Mouse (Mus musculus): ENCODE measurements around the gene Klc1.

Gene Klc1

GRCm38 (mm10) chr12:111813766-111814617 is 55.3 kb downstream of the Klc1 start, which contains the start of the genes Xrcc3 and Zfyve21:
Gene Xrcc3, minus strand, starts transcription at chr12:111813873.
Gene Zfyve21, plus strand, starts transcription at chr12:111814170.
- DNase-seq (ENCODE audit: inconsistent ontology term) = peak; percentile 100

GRCm38 (mm10) chr12:111814769-111815762 is 56.4 kb downstream of the Klc1 start:
- peak; percentile 20 for DNase-seq (ENCODE audit: inconsistent ontology term)

- DNase-seq (ENCODE audit: inconsistent ontology term) = no peak
Measured at GRCm38 (mm10) chr12:111816528-111816927, 57.9 kb downstream of the Klc1 start.

GRCm38 (mm10) chr12:111816967-111817366 is 58.3 kb downstream of the Klc1 start:
- DNase-seq (ENCODE audit: inconsistent ontology term) = no peak

GRCm38 (mm10) chr12:111817991-111818390 is 59.3 kb downstream of the Klc1 start:
- no peak for DNase-seq (ENCODE audit: inconsistent ontology term)

GRCm38 (mm10) chr12:111819936-111820335 is 61.3 kb downstream of the Klc1 start:
- DNase-seq (ENCODE audit: inconsistent ontology term) = no peak

- no peak for DNase-seq (ENCODE audit: inconsistent ontology term)
Measured at GRCm38 (mm10) chr12:111820708-111821107, 62.1 kb downstream of the Klc1 start.

- DNase-seq (ENCODE audit: inconsistent ontology term) = no peak
Measured at GRCm38 (mm10) chr12:111821931-111822330, 63.3 kb downstream of the Klc1 start.

- DNase-seq (ENCODE audit: inconsistent ontology term) = no peak
Measured at GRCm38 (mm10) chr12:111827556-111827955, 68.9 kb downstream of the Klc1 start.

GRCm38 (mm10) chr12:111829447-111829846 is 70.8 kb downstream of the Klc1 start:
- DNase-seq (ENCODE audit: inconsistent ontology term) = no peak

GRCm38 (mm10) chr12:111829954-111830353 is 71.3 kb downstream of the Klc1 start:
- no peak for DNase-seq (ENCODE audit: inconsistent ontology term)

GRCm38 (mm10) chr12:111830375-111830774 is 71.7 kb downstream of the Klc1 start:
- no peak for DNase-seq (ENCODE audit: inconsistent ontology term)

GRCm38 (mm10) chr12:111832643-111833042 is 74.0 kb downstream of the Klc1 start:
- no peak for DNase-seq (ENCODE audit: inconsistent ontology term)

- DNase-seq (ENCODE audit: inconsistent ontology term) = no peak
Measured at GRCm38 (mm10) chr12:111833457-111833856, 74.8 kb downstream of the Klc1 start.

GRCm38 (mm10) chr12:111842565-111843433 is 84.2 kb downstream of the Klc1 start:
- no peak for DNase-seq (ENCODE audit: inconsistent ontology term)

- no peak for DNase-seq (ENCODE audit: inconsistent ontology term)
Measured at GRCm38 (mm10) chr12:111843470-111843869, 84.8 kb downstream of the Klc1 start.

- DNase-seq (ENCODE audit: inconsistent ontology term) = no peak
Measured at GRCm38 (mm10) chr12:111845953-111846352, 87.3 kb downstream of the Klc1 start.

- DNase-seq (ENCODE audit: inconsistent ontology term) = no peak
Measured at GRCm38 (mm10) chr12:111846815-111847214, 88.2 kb downstream of the Klc1 start.

- DNase-seq (ENCODE audit: inconsistent ontology term) = peak; percentile 33
Measured at GRCm38 (mm10) chr12:111848300-111848798, 89.7 kb downstream of the Klc1 start.

GRCm38 (mm10) chr12:111851235-111851634 is 92.6 kb downstream of the Klc1 start:
- no peak for DNase-seq (ENCODE audit: inconsistent ontology term)

- DNase-seq (ENCODE audit: inconsistent ontology term) = peak; percentile 73
Measured at GRCm38 (mm10) chr12:111851745-111852144, 93.1 kb downstream of the Klc1 start.
